Mouse (Mus musculus): ENCODE measurements at regions not wholly inside any gene's neighbourhood (a gene's known extent, or its start where the extent isn't known, plus 50 kb on each side); places are given as distances from the start of the nearest gene placed in this dataset.

GRCm38 (mm10) chr3:35688111-35688510, 65.8 kb upstream of the Atp11b start:
- no peak for DNase-seq

DNA sequence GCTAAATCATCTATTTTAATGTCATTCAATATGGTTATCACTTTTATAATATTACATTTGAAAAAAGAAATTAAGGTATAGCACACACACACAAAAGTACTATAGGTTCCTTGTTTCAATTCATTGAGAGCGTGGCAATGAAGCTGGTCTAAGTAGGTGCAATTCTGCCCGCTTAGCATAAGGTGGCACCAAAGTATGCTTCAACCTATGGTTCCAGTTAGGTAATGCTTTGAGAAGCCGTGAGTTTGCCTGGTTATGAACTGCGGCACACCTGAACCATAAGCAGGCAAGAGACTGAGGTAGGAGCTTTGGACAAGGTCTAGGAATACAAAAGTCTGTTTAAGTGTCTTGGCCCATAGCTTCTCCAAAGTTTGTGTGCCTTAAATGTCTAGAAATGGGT, 65.1 kb upstream of the Atp11b start:
- peak; percentile 15 for DNase-seq

- peak; percentile 57 for DNase-seq
These were observed 60.9 kb upstream of the Atp11b start for GRCm38 (mm10) chr3:35693039-35693438.

- DNase-seq, result no peak
These were observed 60.4 kb upstream of the Atp11b start for GRCm38 (mm10) chr3:35693551-35693950.

- DNase-seq, result no peak
These were observed 59.7 kb upstream of the Atp11b start for GRCm38 (mm10) chr3:35694241-35694640.

- DNase-seq, result no peak
These were observed 58.0 kb upstream of the Atp11b start for GRCm38 (mm10) chr3:35695859-35696258.

DNA sequence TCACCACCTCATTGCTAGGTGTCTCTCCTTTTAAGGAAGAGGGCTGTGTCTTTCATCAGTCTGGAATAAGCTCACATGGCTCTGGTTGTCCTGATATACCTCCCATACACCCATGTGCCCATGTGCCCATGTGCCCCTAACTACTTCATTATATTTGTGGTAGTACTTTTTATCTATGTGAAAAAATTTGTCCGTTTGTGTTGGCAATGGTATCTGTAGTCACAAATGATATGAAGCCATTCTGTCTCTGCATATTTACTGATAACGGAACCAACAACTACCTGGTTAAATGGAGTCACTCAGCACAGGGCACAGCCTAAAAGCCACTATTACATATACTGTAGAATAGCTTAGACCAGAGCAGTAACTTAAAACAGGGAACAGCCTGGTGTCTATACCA, 54.6 kb upstream of the Atp11b start:
- DNase-seq, result no peak

GRCm38 (mm10) chr3:35699979-35700378, 53.9 kb upstream of the Atp11b start:
- no peak for DNase-seq

DNA sequence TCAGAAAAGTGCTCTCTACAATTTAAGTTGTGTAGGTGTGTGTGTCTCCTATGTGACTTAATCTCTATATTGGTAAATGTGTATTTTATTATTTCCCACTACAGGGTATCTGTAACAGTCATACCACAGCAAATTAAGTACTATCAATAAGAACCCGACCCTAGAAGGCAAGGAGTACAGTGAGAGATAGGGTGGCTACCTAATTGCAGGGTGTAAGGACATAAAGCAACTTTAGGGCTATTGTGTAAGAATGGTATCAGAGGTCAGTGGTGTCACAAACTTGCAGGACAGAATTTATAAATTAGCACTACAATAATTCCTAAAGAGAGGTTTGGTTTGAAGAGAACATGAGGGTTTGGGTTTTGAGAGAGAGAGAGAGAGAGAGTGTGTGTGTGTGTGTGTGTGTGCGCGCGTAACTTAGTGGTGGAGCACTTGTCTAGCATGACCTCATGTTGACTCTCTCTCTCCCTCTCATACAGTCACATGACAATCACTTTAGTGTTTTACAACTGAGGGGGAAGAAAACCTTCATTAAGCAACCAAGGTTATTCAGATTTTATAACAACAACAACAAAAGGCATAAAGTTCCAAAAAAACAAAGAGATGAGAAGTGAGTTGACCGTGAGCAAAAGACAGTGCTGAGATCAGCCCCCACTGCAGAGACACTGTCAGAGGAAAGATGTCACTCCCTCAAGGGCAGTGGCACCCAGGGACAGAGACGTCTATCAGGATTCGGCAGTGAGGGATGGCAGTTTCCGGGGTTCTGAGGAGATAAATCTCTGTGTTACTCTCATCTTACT, 50.2 kb upstream of the Atp11b start:
- no peak for DNase-seq

All from cerebellum, adult 9-11 months (tissue).